Mouse (Mus musculus) MEL (cell line): ENCODE results near the gene Fgfr2.

Experiments used
- CHD1 ChIP-seq: IDR thresholded peaks from 2 replicates; pipeline ENCODE4 v1.6.1; 2012; ENCODE audit warnings: low read depth, mild to moderate bottlenecking, inconsistent platforms, low read length, improper control_type of control experiment
- CHD2 ChIP-seq: IDR thresholded peaks from 2 replicates; pipeline ENCODE4 v1.6.1; 2011; ENCODE audit warnings: low read length, improper control_type of control experiment
- CTCF ChIP-seq, 3 experiments: IDR thresholded peaks in 2 of 3; conservative IDR thresholded peaks in 1 of 3; 2 replicates each; pipeline ENCODE4 v1.5.1; 2011 to 2012; ENCODE audit warnings: low read length in 3 of 3, low read depth in 2 of 3, mild to moderate bottlenecking in 2 of 3, improper control_type of control experiment in 1 of 3, inconsistent platforms in 1 of 3, mixed read lengths in 1 of 3, moderate library complexity in 1 of 3; ENCODE audit not compliant: control insufficient read depth in 1 of 3, insufficient read depth in 1 of 3, poor library complexity in 1 of 3, severe bottlenecking in 1 of 3
- E2F4 ChIP-seq: IDR thresholded peaks from 2 replicates; pipeline ENCODE4 v1.6.1; 2011; ENCODE audit warnings: low read depth, low read length, improper control_type of control experiment, borderline replicate concordance
- HCFC1 ChIP-seq: IDR thresholded peaks from 2 replicates; pipeline ENCODE4 v1.6.1; 2012; ENCODE audit warnings: low read depth, mild to moderate bottlenecking, inconsistent platforms, low read length, improper control_type of control experiment, moderate library complexity
- MAZ ChIP-seq: IDR thresholded peaks from 2 replicates; pipeline ENCODE4 v1.6.1; 2012; ENCODE audit warnings: low read depth, mild to moderate bottlenecking, inconsistent platforms, low read length, improper control_type of control experiment
- POLR2A ChIP-seq, 2 experiments: IDR thresholded peaks; 2 replicates each; pipeline ENCODE4 v1.6.1; 2011 to 2012; ENCODE audit warnings: low read length in 2 of 2, mild to moderate bottlenecking in 2 of 2, control low read depth in 1 of 2, improper control_type of control experiment in 1 of 2, low read depth in 1 of 2, moderate library complexity in 1 of 2; ENCODE audit not compliant: control insufficient read depth in 1 of 2, insufficient read depth in 1 of 2, poor library complexity in 1 of 2
- RAD21 ChIP-seq: IDR thresholded peaks from 2 replicates; pipeline ENCODE4 v1.6.1; 2011; ENCODE audit warnings: mild to moderate bottlenecking, low read depth, low read length, improper control_type of control experiment
- USF2 ChIP-seq, 2 experiments: IDR thresholded peaks; 2 replicates each; pipeline ENCODE4 v1.6.1; 2011 to 2012; ENCODE audit warnings: improper control_type of control experiment in 2 of 2, low read length in 2 of 2, borderline replicate concordance in 1 of 2, inconsistent platforms in 1 of 2, low read depth in 1 of 2, mild to moderate bottlenecking in 1 of 2; ENCODE audit not compliant: insufficient read depth in 1 of 2
- ZC3H11A ChIP-seq: IDR thresholded peaks from 2 replicates; pipeline ENCODE4 v1.6.1; 2012; ENCODE audit warnings: low read depth, mild to moderate bottlenecking, inconsistent platforms, low read length, improper control_type of control experiment
- ZMIZ1 ChIP-seq: IDR thresholded peaks from 2 replicates; pipeline ENCODE4 v1.6.1; 2012; ENCODE audit warnings: low read depth, mild to moderate bottlenecking, inconsistent platforms, low read length, improper control_type of control experiment, moderate library complexity

- TF ChIP-seq RAD21: no peak
- TF ChIP-seq MAZ: no peak
- TF ChIP-seq E2F4: no peak
- TF ChIP-seq POLR2A (IDR thresholded peaks at IDR 0.05; ENCODE audit: control insufficient read depth in 1 of 2, insufficient read depth in 1 of 2, low read depth in 1 of 2, low read length in 2 of 2, poor library complexity in 1 of 2): no peak
- no peak for TF ChIP-seq CHD1
- no peak for TF ChIP-seq CTCF (IDR thresholded peaks at IDR 0.05 in 2 of 3, conservative IDR thresholded peaks at IDR 0.05 in 1 of 3; ENCODE audit: control insufficient read depth in 1 of 3, insufficient read depth in 1 of 3, low read depth in 2 of 3, low read length in 3 of 3, poor library complexity in 1 of 3, severe bottlenecking in 1 of 3)
- no peak for TF ChIP-seq USF2 (IDR thresholded peaks at IDR 0.05; ENCODE audit: borderline replicate concordance in 1 of 2, insufficient read depth in 1 of 2, low read depth in 1 of 2, low read length in 2 of 2)
- TF ChIP-seq CHD2: no peak
- TF ChIP-seq ZC3H11A: no peak
- TF ChIP-seq ZMIZ1: no peak
- TF ChIP-seq HCFC1: no peak
Measured at GRCm38 (mm10) chr7:130978545-130978944, 2144.6 kb downstream of the Fgfr2 start.
